Mouse (Mus musculus) limb, embryonic 10.5 days (tissue): Measurements from ENCODE around the gene Sfn. TPM values are rescaled to one million over a fixed set of nuclear protein-coding genes. Genes with fewer than 3 reads are reported as not detected.
"Not testable (repeated sequence)": the region's sequence is repeated elsewhere in the genome, so short reads cannot be mapped to it uniquely, and the experiment has no call there.

Source experiments
- DNase-seq: peaks from one replicate; pipeline ENCODE4 v3.0.0-alpha.2; 2017; ENCODE audit warnings: low spot score
- H3K27ac ChIP-seq: fragments of 300-500 bp; sonication (generic); 2 replicates; pipeline ENCODE4 v1.5.1; 2016; ENCODE audit warnings: mild to moderate bottlenecking
- H3K27me3 ChIP-seq: fragments of 300-500 bp; sonication (generic); 2 replicates; pipeline ENCODE4 v1.6.1; 2016; ENCODE audit warnings: low read depth, mild to moderate bottlenecking; ENCODE audit not compliant: poor library complexity, severe bottlenecking
- H3K36me3 ChIP-seq: fragments of 300-500 bp; sonication (generic); 2 replicates; pipeline ENCODE4 v1.6.1; 2016; ENCODE audit warnings: mild to moderate bottlenecking, moderate library complexity
- H3K4me1 ChIP-seq: fragments of 300-500 bp; sonication (generic); 2 replicates; pipeline ENCODE4 v1.6.1; 2016
- H3K4me3 ChIP-seq: fragments of 300-500 bp; sonication (generic); 2 replicates; pipeline ENCODE4 v1.5.1; 2016; ENCODE audit warnings: mild to moderate bottlenecking, moderate library complexity
- H3K9me3 ChIP-seq: fragments of 300-500 bp; sonication (generic); replicated peaks from 2 replicates; pipeline ENCODE4 v1.6.1; 2016; ENCODE audit warnings: mild to moderate bottlenecking
- WGBS: fragments of 180-500 bp; shearing (Covaris S2); methylation state at CpG from one replicate; pipeline ENCODE4 v1.1.7; 2016; 5-methylcytosine and 5-hydroxymethylcytosine counted together
- polyA plus RNA-seq: library from polyadenylated mRNA; unstranded; fragments of >200 nt; fragmentation: Nextera tagmentation; extraction: Ambion mirVana; gene quantifications from 2 replicates; pipeline ENCODE4 v1.2.1, GENCODE M21; 2016

Gene Sfn
- 29.7 and 38.7 TPM in 2 replicates for polyA plus RNA-seq

DNA sequence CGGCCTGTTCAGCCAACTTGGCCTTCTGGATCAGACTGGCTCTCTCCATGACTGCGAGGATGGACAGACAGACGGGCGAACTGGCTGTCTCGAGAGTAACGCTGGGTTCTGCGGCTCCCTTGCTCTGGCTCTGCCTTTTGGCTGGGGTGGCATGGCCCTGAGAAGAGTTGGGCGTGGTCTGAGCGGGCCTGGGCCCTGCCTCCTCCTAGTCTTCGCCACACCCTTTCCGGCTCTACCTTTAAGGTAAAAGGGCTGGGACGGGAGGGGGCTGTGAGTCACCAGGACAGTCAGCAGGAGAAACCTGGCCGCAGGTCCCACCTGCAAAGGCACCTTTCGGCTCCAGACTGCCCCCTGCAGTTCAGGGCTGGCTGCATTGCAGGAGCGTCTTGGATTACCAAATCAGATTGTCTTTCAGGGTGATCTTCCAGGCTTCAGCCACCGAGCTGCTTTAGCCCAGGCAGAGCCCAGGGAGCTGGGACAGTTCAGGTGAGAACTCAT lies at the start of gene Sfn:
Gene Sfn (minus strand): TSS at position 448 of the 498 bp plus-strand sequence.
- Histone ChIP-seq H3K27ac (no peak within 1 kb of the TSS), H3K36me3 (peaks cover 31% of the 10 kb centered on the region), H3K4me1 (peaks cover 38% of the 10 kb centered on the region), H3K4me3 (peak within 1 kb of the TSS; percentile 37), H3K27me3 (peaks cover 64% of the 10 kb centered on the region), H3K9me3 (no peaks in the 10 kb centered on the region)
- DNase-seq = peak; percentile 55
- 2% methylated on average over 16 of the region's 16 CpGs for WGBS

DNA sequence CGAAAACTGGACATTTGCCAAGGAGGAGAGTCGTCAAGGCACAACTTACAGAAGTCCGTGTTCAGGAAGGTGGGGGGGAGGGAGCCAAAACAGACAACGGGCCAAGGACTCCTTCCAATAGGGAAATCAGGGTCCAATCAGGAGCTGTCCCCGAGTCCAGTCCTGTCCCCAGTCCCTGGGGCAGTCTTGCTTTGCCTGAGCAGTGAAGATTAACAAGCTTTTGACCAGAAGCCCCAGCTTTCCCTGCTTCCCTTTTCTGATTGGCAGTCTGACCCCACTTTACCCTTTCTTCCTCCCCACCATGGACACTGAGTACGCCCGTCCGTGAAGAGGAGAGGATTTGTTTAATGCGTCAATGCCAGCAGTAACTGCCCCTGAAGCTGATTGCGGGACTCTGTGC lies 49.5 kb upstream of the Sfn start:
- WGBS = 62% methylated on average over 10 of the region's 10 CpGs
- Histone ChIP-seq H3K36me3 (no peaks in the 10 kb centered on the region), H3K27me3 (no peaks in the 10 kb centered on the region), H3K9me3 (no peaks in the 10 kb centered on the region), H3K27ac (0 out of 2 replicates have a peak overlapping the region, but pooled peaks have one; percentile 9), H3K4me1 (peaks cover 7% of the 10 kb centered on the region), H3K4me3 (no peak overlapping the region)
- no peak for DNase-seq

DNA sequence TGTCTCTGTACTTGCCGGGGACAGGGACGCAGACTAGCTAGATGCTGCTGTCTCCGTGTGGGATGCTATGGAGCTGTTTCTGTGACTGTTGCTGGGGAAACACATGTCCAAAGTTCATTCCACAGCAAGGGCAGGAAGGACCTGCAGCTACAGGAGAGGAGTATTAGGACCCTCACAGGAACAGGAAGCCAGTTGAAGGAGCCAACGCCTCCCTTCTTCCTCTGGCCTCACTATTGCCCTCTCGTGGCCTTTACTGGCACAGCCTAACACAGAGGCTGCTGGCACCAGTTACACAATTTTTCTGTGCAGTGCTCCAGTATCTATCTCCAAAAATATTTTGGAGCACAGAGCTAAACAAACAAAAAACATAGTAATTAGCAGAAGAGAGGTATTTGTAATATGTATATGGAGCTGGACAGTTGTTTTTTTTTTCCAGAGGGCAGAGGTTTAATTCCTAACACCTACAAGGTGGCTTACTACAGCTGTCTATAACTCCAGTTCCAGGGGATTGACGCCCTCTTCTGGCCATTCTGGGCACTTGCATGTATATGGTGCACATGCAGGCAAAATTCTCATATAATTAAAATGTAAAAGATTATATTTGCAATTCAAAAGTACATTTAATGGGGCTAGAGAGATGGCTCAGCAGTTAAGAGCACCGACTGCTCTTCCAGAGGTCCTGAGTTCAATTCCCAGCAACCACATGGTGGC lies 48.2 kb upstream of the Sfn start, which contains the start of gene Zdhhc18:
Gene Zdhhc18 (minus strand): TSS at position 166 of the 711 bp plus-strand sequence.
- H3K27ac ChIP-seq = peak within 1 kb of the TSS; percentile 61
- peak; percentile 78 for DNase-seq
- H3K27me3 ChIP-seq = no peaks in the 10 kb centered on the region
- peaks cover 5% of the 10 kb centered on the region; the same call in 1 of the 2 replicates for H3K4me1 ChIP-seq
- no peaks in the 10 kb centered on the region for H3K9me3 ChIP-seq
- H3K4me3 ChIP-seq = peak within 1 kb of the TSS; percentile 40
- H3K36me3 ChIP-seq = no peaks in the 10 kb centered on the region
- 40% methylated on average over 7 of the region's 7 CpGs for WGBS

DNA sequence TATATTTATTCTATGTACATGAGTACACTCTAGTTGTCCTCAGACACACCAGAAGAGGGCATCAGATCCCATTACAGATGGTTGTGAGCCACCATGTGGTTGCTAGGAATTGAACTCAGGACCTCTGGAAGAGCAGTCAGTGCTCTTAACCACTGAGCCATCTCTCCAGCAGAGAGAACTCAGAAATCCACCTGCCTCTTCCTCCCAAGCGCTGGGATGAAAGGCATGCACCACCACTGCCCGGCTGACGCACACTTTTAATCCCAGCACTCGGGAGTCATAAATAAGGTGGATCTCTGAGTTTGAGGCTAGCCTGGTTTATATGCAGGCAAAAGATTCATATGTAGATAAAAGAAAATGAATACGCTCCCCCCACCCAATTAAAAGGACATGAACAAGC lies 47.5 kb upstream of the Sfn start:
- H3K27ac ChIP-seq = not testable (repeated sequence)

DNA sequence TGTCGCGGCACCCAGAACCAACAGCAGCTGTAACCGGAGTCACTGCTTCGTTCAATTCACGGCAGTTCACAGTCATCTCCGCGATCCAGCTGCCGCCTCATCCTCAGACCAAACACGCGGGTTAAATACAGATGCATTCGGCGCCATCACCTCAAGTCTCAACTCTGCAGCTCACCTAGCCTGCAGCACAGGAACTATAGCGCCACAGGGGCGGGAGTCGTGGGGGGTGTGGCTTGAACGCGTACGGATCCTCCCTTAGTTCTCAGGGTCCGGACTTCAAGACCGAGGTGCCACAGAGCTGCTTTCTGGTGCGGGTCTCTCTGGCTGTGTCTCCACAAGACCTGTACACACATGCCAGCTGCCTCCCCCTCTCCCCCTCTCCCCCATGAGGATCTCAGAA lies 43.7 kb upstream of the Sfn start:
- Histone ChIP-seq H3K9me3 (no peaks in the 10 kb centered on the region), H3K4me3 (peak overlapping the region; percentile 26; the same call in 1 of the 2 replicates), H3K4me1 (peaks cover 5% of the 10 kb centered on the region; the same call in 1 of the 2 replicates), H3K27me3 (no peaks in the 10 kb centered on the region), H3K27ac (no peak overlapping the region), H3K36me3 (no peaks in the 10 kb centered on the region)
- 40% methylated on average over 21 of the region's 21 CpGs for WGBS
- DNase-seq = no peak

More for the DNA sequence above, 47.5 kb upstream of the Sfn start:
- H3K27me3 ChIP-seq, H3K4me1 ChIP-seq, DNase-seq, H3K9me3 ChIP-seq, H3K36me3 ChIP-seq: not testable (repeated sequence)
- H3K4me3 ChIP-seq = peak overlapping the region; percentile 40
- WGBS = 88% methylated on average over 5 of the region's 5 CpGs

GRCm38 (mm10) chr4:133645195-133645594 lies 43.2 kb upstream of the Sfn start:
- WGBS = 83% methylated on average over 3 of the region's 3 CpGs
- Histone ChIP-seq H3K27me3 (no peaks in the 10 kb centered on the region), H3K36me3 (no peaks in the 10 kb centered on the region), H3K27ac (no peak overlapping the region), H3K4me3 (peak overlapping the region; percentile 26; the same call in 1 of the 2 replicates), H3K4me1 (peaks cover 5% of the 10 kb centered on the region; the same call in 1 of the 2 replicates), H3K9me3 (no peaks in the 10 kb centered on the region)
- no peak for DNase-seq

GRCm38 (mm10) chr4:133634043-133634410 lies 32.1 kb upstream of the Sfn start:
- 88% methylated on average over 5 of the region's 5 CpGs for WGBS
- Histone ChIP-seq H3K4me1 (peaks cover 34% of the 10 kb centered on the region), H3K27me3 (no peaks in the 10 kb centered on the region), H3K9me3 (no peaks in the 10 kb centered on the region), H3K4me3 (0 out of 2 replicates have a peak overlapping the region, but pooled peaks have one; percentile 90), H3K36me3 (no peaks in the 10 kb centered on the region; the same call in 1 of the 2 replicates), H3K27ac (no peak overlapping the region)
- DNase-seq = no peak

DNA sequence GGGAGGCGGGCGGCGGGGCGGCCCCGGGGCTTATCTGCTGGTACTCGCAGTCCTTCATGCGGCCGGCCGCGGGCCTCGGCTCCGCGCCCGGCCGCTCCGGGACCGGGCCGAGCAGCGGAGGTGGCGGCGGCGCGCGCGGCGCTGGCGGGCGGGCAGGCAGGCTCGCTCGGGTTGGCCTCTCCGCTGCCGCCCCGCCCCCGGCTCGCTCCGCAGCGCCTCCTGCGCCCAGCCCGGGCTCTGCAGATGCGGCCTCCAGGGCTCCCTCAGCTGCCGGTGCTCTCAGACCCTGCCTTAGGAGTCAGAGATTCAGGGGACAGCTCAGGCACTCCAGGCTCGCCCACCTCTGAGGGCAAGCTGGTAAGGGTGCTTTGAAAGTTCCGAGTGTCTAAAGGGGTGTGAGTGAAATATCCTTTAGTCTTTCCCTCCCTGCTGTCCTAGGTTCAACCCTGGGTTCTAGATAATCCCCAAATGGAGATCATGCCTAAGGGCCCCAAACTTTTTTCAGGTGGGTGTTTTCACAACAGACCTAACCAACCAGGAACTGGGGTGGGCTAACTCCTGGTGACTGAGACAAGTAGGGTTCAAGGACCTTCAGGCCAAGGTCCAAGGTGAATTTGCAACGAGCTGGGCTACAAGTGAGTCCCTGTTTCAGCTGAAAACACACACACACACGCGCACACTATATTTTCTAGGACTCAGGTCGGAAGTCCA lies 31.5 kb upstream of the Sfn start:
- Histone ChIP-seq H3K4me3 (peak overlapping the region; percentile 90), H3K9me3 (no peaks in the 10 kb centered on the region), H3K27ac (peak overlapping the region; percentile 92), H3K4me1 (peaks cover 36% of the 10 kb centered on the region), H3K36me3 (no peaks in the 10 kb centered on the region; the same call in 1 of the 2 replicates), H3K27me3 (no peaks in the 10 kb centered on the region)
- 7% methylated on average over 47 of the region's 47 CpGs for WGBS
- DNase-seq = peak; percentile 90

- Histone ChIP-seq H3K9me3 (no peaks in the 10 kb centered on the region), H3K36me3 (no peaks in the 10 kb centered on the region; the same call in 1 of the 2 replicates), H3K27ac (peak overlapping the region; percentile 92), H3K27me3 (no peaks in the 10 kb centered on the region), H3K4me3 (peak overlapping the region; percentile 90), H3K4me1 (peaks cover 42% of the 10 kb centered on the region)
- WGBS = under 1% methylated on average over 69 of the region's 69 CpGs
- DNase-seq = peak; percentile 75
Observed at GRCm38 (mm10) chr4:133632483-133633327, 30.7 kb upstream of the Sfn start.

GRCm38 (mm10) chr4:133631769-133632411 lies 29.9 kb upstream of the Sfn start:
- DNase-seq = no peak
- Histone ChIP-seq H3K4me1 (peaks cover 44% of the 10 kb centered on the region), H3K36me3 (peaks cover 3% of the 10 kb centered on the region), H3K27me3 (no peaks in the 10 kb centered on the region), H3K9me3 (no peaks in the 10 kb centered on the region), H3K4me3 (peak overlapping the region; percentile 90), H3K27ac (no peak overlapping the region)
- whole genome bisulfite sequencing = 52% methylated on average over 9 of the region's 9 CpGs

DNA sequence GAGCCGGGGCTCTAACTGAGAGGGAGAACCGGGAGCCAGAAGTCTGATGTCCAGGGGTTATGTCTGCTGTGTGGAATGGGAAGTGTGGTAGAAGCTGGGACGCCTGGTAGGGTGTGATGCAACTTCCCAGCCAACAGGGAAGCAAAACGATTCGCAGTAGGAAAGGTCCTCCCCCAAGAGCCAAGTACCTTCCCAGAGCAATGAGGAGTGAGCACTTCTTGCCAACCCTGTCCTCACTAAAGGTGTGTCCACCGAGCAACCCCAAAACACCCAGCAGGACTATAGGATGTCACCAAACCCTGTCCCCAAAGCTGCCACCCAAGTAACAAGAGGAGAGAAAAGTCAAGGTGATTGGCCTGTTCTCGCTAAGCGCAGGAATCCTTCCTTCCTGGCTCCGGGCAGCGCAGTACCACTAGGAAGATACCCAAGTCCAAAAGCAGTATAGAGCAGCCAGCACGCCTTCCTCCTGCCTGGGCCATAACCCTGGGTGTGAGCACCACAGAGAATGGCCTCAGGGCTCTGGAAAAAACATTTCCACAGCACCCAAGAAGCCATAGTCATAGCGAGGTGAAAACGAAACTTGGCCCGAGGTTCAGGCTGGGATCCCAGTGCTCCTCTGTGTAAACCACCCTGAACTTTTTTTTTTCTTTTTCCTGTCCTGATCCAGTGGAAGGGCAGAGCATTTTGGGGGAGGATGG lies 29.3 kb upstream of the Sfn start:
- no peaks in the 10 kb centered on the region for H3K9me3 ChIP-seq
- 85% methylated on average over 14 of the region's 14 CpGs for WGBS
- peaks cover 10% of the 10 kb centered on the region for H3K36me3 ChIP-seq
- no peaks in the 10 kb centered on the region for H3K27me3 ChIP-seq
- DNase-seq = no peak
- H3K4me3 ChIP-seq = peak overlapping the region; percentile 12; the same call in 1 of the 2 replicates
- H3K27ac ChIP-seq = no peak overlapping the region
- peaks cover 50% of the 10 kb centered on the region for H3K4me1 ChIP-seq
